Mouse (Mus musculus): ENCODE measurements around the gene Nes.
A peak's percentile ranks its signal among the peaks of the same experiment; 100 is the strongest.

The Nes gene

DNA sequence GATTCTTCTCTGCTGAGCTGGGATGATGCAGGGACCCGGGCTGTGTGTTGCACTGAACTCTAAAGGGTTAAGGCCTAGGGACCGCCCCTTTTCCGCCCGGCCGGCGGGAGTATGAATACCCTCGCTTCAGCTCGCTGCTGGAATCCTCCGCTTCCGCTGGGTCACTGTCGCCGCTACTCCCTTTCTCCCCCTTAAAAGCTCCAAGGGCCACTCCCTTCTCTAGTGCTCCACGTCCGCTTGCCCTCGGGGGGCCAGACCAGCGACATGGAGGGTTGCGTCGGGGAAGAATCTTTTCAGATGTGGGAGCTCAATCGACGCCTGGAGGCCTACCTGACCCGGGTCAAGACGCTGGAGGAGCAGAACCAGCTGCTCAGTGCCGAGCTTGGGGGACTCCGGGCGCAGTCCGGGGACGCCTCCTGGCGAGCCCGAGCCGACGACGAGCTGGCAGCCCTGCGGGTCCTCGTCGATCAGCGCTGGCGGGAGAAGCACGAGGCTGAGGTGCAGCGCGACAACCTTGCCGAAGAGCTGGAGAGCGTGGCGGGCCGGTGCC lies at the start of gene Nes:
TSS of gene Nes (plus strand) at position 140 of the 550 bp plus-strand sequence.
- DNase-seq, result no peak

DNA sequence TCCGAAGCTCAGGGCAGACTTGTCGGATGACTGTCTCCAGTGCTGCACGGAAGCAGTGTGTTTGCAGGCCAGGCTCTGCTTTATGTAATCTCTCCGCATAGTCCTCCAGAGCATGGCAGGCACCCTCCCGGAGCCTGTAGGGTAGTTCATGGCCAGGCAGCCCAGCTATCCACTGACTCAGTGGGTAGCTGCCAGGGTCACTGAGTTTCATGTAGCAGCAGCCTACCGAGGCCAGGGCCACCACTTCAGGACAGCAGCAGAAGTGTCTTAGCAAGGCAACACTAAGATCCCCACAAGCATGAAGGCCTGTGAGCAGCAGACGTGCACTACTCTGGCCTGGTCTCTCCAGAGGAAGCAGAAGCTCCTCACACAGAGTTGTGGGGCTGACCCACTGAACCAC lies 45.9 kb upstream of the Nes start:
- no peak for DNase-seq

DNA sequence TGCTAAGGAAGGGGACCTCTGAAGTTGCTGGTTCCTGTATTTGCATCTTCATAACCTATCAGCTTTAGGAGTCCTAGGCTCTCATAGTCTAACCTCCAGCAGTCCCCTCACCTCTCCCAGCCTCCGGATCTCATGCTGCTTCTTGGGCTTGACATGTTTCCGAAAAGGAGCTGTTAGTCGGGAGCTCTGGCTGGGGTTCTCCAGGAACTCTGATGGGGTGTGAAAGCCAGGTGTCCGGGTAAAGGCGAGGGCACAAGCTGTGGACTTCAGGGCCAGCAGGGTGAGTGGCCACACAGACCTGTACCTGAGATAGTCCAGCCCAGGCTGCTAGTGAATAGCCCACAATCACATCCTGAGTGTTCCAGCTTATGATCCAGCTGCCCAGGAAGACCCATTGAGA lies 43.4 kb upstream of the Nes start:
- DNase-seq, result no peak

DNA sequence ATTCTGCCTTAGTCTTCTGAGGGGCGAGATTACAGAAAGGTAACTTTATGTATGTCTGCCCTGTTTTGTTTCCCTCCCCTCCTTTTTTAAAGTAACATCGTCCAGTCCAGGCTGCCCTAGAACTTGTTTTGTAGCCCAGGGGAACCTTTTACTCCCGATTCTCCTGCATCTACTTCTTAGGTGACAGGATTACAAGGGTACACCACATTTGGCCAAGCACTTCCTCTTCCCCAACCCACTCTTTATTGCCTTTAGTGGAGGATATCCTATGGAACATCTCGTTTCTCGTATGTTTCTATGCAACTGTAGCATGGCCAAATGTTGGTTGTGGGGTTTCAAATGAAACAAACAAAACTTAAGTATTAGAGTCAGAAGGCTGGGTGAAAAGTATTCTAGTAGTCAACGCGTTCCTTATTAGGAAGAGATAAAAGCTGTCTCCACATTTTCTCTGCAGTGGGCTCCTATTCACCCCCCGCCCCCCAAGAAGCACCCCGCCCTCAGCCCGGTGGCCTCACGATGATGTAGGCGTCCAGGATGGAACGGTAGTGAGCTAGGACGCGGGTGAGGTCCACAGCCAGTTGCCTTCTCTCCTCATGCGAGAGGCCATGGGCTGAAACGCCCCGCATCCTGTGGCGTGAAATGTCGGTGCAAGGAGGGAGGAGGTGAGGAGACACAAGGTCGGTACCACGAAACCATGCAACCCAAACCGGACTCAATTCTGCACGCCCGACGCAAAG lies 41.4 kb upstream of the Nes start:
- DNase-seq, result no peak

DNA sequence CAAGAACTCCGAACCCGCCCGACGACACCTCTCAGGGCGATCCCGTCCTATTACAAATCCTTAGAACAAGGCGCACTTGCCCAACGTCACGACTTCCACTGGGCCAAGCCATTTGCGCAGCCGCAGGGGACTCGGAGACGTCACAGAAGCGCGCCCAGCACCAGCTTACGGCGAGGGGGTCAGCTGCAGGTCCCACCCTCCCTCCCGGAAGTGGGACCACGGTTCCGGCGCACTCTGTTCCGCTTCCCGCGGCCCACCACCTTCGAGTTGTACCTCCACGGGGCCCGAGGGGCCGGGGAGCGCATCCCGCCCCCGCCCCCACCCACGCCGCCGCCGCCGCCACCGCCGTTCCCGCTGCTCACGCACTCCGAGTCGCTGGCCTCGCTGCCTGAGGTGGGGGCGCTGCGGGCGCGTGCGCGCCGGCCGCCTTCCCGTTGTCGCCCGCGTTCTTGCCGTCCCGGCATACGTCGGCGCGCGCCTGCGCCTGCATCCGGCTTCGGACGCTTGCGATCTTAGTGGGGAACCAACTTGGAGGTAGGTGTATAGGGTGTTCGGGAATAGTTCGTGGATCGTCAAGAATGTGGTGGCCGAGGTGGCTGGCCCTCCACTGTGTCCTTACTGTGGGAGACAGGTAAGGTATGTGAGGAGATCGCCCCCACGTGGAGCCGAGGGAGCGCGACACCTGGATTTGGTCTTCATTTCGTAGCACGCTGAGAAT lies 40.6 kb upstream of the Nes start, which contains the start of the genes Isg20l2 and Rrnad1:
TSS of gene Isg20l2 (plus strand) at position 237 of the 718 bp plus-strand sequence.
TSS of gene Rrnad1 (minus strand) at position 640 of the 718 bp plus-strand sequence.
- DNase-seq, result peak; percentile 96

DNA sequence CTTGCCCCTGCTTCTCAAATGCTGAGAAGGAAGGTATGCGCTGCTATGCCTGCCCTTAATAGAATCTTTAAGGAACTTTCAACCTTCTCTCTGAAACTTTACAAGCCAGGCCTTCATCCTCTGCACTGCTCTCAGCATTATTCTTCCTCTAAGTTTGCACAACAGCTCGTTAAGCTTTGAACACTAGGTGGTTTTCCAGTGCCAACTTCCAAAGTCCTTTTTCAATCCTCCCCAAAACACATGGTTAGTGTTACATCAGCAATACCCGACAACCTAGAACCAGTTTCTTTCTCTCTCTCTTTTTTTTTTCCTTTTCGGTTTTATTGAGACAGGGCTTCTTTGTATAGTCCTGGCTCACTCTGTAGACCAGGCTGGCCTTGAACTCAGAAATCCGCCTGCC lies 36.9 kb upstream of the Nes start:
- no peak for DNase-seq

DNA sequence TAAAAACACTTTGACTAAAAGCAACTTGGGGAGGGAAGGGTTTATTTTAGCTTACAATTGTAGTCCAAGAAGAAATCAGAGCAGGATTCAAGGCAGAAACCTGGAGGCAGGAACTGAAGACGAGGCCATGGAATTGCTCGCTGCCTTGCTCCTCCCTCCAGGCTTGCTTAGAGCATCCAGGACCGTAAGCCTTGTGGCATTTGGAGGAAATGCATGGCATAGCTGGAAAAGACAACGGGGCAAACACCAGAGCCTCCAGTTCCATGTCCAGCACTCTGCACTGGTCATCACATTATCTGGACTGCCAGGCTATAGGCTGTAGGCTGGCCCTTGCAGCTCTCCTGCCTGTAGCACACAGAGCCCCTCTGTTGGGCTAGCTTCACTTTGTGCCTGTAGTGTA lies 36.4 kb upstream of the Nes start:
- no peak for DNase-seq

DNA sequence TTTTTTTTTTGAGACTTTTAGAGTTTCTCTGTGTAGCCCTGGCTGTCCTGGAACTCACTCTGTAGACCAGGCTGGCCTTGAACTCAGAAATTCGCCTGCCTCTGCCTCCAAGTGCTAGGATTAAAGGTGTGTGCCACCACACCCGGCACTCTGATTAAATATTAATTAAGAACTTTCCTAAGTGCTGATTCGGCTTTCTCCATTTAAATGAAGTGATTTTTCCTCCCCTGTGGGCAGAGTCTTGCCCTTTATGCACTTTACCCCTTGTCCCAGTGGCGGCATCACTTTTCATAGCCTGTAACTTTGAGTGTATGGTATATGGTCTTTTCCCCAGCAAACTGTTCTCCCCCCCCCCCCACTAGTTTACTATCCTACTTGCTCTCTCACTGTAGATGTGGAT lies 35.7 kb upstream of the Nes start:
- DNase-seq, result no peak

DNA sequence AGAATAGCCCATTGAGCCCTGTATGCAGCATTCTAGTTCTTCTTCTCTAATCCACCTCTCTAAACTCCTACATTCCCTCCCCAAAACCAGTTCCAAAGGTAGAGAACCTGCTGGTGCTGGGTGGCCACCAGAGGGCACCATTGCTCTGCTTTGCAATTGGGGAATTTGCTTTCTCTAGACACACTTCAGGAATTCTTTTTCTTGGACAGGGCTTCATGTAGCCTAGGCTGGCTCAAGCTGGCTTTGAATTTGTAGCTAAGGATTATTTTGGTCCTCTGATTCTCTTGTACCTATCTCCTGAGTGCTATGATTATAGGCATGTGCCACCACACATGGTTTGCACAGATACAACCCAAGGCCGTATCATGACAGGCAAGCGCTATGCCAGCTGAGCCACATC lies 35.1 kb upstream of the Nes start:
- peak; percentile 78 for DNase-seq

DNA sequence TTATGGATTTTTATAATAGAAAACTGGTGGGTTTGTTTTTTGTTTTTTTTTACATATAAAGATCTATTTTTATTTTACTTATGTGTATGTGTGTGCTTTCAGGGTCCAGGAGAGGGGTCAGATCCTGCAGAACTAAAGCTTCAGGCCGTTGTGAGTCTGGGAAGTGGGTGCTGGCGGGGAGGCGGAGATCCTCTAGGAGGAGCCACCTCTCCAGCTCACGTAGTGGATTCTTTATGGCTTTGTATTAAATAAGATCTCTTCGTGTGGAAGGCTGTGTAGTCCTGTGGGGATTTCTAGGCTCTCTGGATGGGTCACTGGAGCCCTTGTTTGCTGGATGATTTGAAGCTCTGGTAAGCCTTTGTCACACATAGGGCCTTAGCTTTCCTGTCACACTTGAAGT lies 30.3 kb upstream of the Nes start:
- DNase-seq, result no peak

DNA sequence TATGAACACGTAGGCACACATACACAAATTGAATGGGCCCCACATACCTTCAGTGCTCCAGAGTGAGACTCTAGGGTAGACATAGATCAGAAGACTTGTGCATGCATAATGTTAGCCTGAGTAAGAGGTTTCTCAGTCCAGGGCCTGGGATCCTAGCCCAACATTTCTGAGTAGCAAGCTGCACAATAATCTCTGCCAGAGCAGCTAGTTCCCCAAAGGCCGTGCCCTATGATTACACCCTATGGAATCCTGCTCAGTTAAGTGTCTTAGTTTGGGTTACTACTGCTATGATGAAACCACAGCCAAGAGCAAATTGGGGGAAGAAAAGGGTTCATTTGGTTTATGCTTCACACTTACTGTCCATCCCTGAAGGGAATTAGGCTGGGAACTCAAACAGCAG lies 28.4 kb upstream of the Nes start:
- no peak for DNase-seq

DNA sequence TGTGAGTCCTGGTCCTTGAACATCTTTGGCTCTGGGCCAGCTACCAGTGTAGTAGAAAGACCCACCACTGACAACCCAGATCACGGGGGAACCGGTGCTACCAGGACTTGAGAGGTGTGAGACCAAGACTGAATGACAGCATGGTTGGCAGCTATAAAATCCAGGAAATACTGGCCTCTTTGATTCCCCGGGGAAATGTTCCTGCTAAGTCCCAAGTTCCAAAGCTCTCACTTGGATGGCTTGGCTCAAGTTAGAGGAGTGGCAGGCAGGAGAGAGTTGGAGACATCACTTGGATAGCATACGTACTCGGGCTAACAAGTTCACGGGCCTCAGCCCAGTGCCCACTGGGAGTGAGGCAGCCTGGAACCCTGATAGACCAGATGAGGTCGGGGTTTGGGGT lies 27.3 kb upstream of the Nes start:
- no peak for DNase-seq

DNA sequence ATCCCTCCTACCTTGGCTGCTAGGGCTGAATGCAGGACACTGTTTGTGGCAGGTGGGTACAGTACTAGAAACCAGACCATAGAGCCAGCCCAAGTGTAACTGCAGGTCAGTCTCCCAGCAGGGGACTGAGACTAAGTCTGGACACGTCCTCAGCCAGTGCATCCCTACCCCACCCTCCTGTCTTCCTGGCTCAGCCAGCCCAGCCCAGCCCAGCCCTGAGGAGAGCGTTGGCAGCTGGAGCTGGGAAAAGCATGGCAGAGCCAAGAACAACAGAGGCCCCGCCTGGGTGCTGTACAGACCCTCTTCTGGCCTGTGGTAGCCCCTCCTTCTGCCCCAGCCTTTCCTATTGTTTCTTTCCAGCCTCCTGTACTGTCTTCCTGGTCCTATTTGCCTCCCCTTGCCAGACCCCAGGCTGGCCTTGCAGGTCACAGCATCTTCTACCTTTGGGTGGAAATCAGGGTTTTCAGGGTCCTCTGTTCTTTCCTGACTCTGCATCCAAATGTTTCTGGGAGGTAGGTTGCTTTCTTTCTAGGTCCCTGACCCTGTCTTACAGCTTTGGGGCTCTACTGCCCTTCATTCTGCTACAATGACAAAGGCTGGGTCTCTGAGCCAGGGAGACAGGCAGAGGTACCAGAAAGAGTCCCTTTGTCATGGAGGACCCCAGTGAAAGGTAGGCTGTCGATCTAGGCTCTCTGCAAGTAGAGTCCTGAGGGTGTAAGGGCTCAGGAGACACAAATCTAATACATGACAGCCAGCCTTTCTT lies 25.9 kb upstream of the Nes start:
- DNase-seq, result no peak

DNA sequence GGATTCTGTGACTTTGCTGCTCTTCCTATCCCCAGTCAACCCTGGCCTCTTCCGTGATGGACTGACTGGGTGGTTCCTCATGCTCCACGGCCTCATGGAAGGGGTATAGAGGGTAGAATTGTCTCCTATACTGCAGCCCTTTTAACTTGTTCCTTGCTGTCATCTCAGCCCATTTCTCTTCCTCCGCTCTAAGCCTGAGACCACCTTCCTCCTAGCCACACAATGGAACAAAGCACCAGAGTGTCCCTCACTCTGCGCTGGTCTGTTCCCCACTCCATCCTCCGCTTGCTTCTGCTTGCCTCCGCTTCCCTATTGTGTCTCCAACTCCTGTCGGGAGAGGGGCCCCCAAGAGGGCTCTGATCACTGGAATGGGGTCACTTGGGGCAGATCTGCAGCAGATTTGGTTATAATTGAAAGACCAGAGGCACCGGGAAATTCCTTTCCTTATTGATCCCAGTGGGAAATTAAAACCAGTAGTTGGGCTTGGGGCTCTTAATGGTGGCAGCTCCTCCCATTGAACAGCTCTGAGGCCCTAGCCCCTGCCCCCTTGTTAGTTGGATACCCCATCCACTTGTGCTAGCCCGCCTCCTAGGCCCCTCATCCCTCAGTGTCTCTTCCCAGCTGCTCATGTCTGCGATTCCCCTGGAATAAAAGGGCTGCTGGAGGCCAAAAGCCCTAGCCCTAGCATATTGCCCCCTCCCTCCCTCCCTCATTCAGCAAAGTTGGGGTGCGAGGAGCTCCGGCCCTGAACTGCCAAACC lies 24.9 kb upstream of the Nes start:
- no peak for DNase-seq

DNA sequence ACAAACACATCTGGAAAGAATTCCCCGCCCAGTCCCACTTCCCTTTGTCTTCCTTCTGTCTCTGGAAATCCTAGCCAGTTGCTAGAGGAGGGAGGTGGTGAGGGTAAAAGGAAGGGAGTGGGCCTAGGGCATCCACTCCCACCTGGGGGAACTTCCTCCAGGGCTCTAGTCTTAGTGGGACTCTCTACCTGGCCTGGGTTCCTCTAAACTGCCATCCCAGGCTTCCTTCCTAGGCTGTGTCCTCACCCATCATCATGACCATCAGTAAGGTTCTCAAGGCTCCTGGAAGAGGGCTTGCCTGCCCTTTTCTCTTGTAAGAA lies 24.4 kb upstream of the Nes start:
- no peak for DNase-seq

DNA sequence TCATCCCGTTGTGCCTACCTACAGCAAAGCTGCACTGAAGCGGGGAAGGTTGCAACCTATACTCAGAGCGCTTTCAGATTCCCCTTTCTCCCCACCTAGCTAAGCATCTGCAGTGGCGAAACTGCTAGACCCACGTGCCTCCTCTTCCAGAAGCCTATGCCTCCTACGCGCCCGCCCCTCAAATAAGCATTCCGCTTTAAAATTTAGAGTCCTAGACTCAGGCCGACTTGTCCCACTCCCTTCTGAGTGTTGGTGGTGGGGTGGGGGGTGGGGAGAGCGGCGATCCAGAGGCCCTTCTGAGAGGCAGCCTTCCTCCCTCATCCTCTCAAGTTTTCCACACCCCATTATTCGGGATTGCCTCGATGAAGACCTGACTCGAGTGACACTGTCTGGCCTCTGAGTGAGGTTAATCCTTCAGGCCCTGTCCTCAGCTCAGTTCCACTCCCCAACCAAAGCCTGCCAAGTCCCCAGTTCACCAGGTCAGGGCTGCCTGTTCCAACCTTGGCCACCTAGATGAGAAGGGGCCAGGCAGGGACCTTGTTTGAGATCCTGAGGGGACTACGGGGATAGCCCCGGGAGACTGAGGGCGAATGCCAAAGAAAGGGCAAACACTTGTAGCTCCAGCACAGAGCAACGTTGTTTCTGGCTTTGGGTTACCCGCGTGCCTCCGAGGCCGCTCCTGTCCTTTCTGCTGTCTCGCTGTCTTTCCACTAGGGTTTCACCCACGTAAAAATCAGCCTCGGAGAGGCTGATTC lies 23.6 kb upstream of the Nes start:
- DNase-seq, result no peak

DNA sequence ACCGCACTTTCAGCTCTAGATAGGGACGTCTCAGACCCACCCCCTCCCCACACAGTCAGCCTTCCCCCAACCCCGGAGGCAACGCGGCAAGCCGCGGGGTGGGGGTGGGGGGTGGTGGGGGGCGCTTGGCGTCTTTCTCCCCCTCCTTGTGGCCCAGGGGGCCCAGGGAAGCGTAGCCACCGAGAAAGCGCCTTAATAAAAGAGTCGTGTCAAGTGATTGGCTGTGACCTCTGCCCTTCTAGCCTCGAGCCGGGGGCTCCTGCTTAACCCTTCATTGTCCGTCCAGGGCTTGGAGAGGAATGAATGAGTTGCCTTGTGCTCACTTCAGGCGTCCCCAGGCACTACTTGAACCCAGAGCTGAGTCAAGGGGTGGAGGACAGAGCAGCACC lies 23.1 kb upstream of the Nes start:
- DNase-seq, result no peak

DNA sequence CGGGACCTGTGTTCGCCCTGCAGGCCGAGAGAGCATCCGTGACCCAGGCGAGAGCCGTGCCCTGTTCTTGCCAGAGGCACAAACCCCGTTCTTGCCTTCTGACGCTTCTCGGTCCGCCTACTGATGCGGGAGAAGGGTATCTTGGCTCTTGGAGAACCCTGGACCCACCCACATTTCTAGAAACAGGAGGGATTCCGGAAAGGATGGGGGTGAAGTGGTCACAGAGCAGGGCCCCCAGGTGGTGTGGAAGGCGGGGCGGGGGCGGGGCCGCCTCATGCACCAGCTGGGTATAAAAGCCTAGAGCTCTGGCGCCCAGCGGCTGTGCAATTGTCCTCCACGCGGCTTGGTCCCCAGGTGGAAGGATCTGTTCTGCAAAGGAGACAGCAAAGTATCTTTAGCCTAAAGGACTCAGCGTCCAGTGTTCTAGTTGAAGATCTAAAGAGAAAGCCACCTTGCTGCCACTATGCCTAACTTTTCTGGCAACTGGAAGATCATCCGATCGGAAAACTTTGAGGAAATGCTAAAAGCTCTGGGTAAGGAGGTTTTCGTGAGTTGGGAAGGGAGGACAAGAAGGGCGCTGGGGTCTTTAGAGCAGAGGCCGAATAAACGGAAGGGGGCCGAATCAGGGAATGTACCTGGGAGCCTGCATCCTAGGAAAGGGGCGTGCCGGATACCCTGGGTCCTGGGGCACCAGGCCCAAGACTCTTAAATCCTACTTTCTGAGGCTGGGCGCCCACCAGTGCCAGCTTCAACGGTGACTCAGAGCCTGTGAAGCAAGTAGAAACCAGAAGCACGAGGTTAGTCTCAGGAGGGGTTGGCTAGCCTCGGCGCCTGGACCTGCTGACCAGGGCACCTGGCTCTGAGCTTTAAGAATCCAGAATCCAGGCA lies 22.3 kb upstream of the Nes start, which contains the start of gene Crabp2:
TSS of gene Crabp2 (plus strand) at position 289 of the 888 bp plus-strand sequence.
- DNase-seq, result no peak

DNA sequence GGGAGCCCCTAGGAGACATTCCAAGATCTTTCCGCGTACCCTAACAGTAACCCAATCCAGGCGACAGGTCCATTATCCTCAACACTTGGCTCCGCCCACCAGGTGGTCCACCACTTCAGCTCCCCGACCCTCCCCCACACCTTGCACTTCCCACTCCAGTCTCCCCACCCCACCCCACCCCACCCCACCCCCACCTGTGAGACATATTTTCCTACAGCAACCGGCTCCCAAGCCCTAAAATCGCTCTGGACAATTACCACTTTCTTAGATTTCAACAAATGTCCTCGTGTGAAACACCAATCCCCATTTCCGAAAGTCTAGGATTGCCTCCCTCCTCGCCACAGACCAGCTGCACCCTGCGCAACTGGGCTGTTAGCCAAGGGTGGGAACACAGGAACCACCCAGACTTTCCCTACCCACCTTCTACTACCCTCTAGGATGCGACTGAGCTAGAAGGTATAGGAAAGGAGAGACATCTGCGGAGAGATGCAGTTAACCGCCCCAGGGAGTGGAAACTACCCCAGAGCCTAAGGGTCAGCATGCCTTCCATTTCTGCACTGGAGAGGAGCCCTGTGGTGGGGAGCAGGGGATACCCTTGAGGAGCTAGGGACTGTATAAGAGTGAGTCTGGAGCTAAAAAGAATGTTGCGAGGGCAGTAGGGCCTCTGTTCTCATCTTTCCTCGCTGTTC lies 21.5 kb upstream of the Nes start:
- no peak for DNase-seq

DNA sequence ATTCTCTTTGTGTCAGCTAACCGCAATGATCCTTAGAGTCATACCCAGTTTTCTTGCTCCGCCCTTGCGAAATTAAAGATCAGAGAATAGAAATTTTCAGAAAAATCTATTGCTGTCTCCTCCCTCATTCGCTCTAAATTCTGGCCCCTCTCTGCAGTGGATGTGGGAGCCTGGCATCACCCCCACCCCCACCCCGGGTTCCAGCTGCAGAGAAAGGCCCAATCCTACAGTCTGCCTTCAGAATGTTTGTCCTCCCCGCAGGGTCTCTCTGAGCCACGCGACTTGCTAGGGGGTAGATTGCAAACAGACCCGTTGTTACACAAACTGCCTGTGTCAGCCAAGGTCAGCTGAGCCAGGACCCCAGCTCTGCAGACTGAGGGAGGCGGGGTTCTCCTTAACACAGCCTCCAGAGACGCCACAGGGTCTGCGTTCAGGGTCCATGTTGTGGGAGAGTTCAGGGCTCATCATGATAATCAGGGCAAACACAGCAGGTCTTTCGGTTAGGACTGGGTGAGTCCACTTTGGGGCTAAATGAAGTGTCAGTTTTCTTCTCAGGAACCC lies 20.8 kb upstream of the Nes start:
- DNase-seq, result no peak

Measured in cerebellum, adult 8-10 months (tissue).